Mouse (Mus musculus) liver, embryonic 16.5 days (tissue): ENCODE data around the gene Sec14l1. TPM values are rescaled to one million over a fixed set of nuclear protein-coding genes. Genes with fewer than 3 reads are reported as not detected.

Experiments
- ATAC-seq: fragments of 200-750 bp; cut with Nextera tagmentation; 2 replicates; pipeline ENCODE4 v1.8.0; 2017; ENCODE audit warnings: low read depth, mild to moderate bottlenecking, moderate number of reproducible peaks, moderate library complexity
- H3K27ac ChIP-seq: fragments of 300-500 bp; sonication (generic); 2 replicates; pipeline ENCODE4 v1.5.1; 2014; ENCODE audit warnings: mild to moderate bottlenecking, low read length
- H3K27me3 ChIP-seq: fragments of 300-500 bp; sonication (generic); 2 replicates; pipeline ENCODE4 v1.6.1; 2014; ENCODE audit warnings: low read depth, low read length, mixed read lengths; ENCODE audit not compliant: control insufficient read depth, insufficient read depth
- H3K36me3 ChIP-seq: fragments of 300-500 bp; sonication (generic); 2 replicates; pipeline ENCODE4 v1.6.1; 2014; ENCODE audit warnings: mild to moderate bottlenecking; ENCODE audit not compliant: control insufficient read depth, insufficient read depth
- H3K4me1 ChIP-seq: fragments of 300-500 bp; sonication (generic); 2 replicates; pipeline ENCODE4 v1.6.1; 2014; ENCODE audit warnings: low read depth, low read length, mixed read lengths; ENCODE audit not compliant: control insufficient read depth
- H3K4me2 ChIP-seq: fragments of 300-500 bp; sonication (generic); 2 replicates; pipeline ENCODE4 v1.6.1; 2014; ENCODE audit warnings: low read depth, low read length, mixed read lengths
- H3K4me3 ChIP-seq: fragments of 300-500 bp; sonication (generic); 2 replicates; pipeline ENCODE4 v1.5.1; 2014; ENCODE audit warnings: low read depth, mild to moderate bottlenecking, low read length
- H3K9ac ChIP-seq: fragments of 300-500 bp; sonication (generic); 2 replicates; pipeline ENCODE4 v1.6.1; 2014; ENCODE audit warnings: low read depth, low read length
- H3K9me3 ChIP-seq: fragments of 300-500 bp; sonication (generic); replicated peaks from 2 replicates; pipeline ENCODE4 v1.6.1; 2016; ENCODE audit warnings: low read length; ENCODE audit not compliant: control insufficient read depth
- WGBS: fragments of 180-500 bp; shearing (Covaris S2); extraction: QIAGEN DNeasy Blood & Tissue Kit; methylation state at CpG from one replicate; pipeline ENCODE4 v1.1.7; 2014; ENCODE audit not compliant: insufficient replicate concordance; 5-methylcytosine and 5-hydroxymethylcytosine counted together
- polyA plus RNA-seq: library from polyadenylated mRNA; unstranded; fragments of >200 nt; fragmentation: Nextera tagmentation; extraction: Ambion mirVana; gene quantifications from 2 replicates; pipeline ENCODE4 v1.2.1, GENCODE M21; 2015

Gene Sec14l1
- polyA plus RNA-seq, 1 experiment from 2014 or later: 19.3 TPM

DNA sequence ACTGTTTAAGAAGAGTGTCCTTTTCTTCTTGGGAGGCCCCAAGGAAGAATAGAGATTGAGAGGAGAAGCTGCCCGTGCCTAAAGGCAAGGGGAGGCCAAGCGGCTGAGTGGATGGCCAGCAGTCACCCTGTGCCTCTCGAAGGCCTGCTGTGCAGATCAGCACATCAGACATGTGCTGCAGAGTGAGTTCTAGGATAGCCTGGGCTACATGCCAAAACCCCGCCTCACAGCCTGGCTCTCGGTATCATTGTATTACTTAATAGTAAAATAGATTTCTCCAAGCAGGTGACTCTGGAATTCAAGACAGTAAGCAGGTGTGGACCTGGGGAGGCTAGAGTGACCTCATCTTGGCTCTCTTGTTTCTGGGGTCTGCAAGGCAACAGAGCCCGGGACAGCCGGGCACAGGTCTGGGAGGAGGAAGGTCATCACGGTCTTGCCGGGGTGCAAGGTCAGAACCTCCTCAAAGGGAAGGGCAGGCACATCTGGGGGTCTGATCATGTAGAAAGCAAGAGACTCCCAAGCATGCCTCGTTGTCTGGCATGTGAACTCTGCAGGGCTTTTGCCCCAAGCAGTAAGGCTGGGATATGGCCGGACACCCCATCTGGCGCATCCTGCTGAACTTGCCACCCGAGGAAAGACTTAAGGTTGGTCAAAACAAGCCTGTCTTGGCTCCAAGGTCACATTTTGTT lies 44.4 kb downstream of the Sec14l1 start:
- Histone ChIP-seq H3K36me3 (peaks cover 9% of the 10 kb centered on the region), H3K4me2 (no peak overlapping the region), H3K27ac (no peak overlapping the region), H3K4me3 (no peak overlapping the region), H3K9me3 (no peaks in the 10 kb centered on the region), H3K27me3 (no peaks in the 10 kb centered on the region), H3K9ac (no peak overlapping the region), H3K4me1 (no peaks in the 10 kb centered on the region)
- ATAC-seq: no peak
- WGBS: 82% methylated on average over 13 of the region's 13 CpGs

DNA sequence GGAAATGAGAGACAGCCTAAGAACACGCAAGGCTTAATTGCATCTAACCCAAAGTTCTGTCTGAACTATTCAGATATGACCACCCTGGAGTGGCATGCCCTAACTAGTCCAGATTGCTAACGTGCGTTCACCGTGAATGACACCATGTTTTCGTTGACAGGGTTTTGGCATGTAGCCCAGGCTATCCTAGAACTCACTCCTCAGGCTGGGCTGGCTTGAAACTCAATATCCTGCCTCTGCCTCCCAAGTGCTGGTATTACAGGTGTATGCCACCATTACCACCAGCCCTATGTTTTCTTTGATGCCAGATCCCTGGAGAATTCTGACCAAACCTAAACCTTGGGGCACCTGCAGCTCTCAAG lies 45.0 kb downstream of the Sec14l1 start:
- Histone ChIP-seq H3K9me3 (no peaks in the 10 kb centered on the region), H3K4me3 (no peak overlapping the region), H3K27me3 (no peaks in the 10 kb centered on the region), H3K4me2 (no peak overlapping the region), H3K9ac (no peak overlapping the region), H3K27ac (no peak overlapping the region), H3K36me3 (peaks cover 9% of the 10 kb centered on the region), H3K4me1 (no peaks in the 10 kb centered on the region)
- 84% methylated on average over 5 of the region's 5 CpGs for WGBS
- no peak for ATAC-seq

DNA sequence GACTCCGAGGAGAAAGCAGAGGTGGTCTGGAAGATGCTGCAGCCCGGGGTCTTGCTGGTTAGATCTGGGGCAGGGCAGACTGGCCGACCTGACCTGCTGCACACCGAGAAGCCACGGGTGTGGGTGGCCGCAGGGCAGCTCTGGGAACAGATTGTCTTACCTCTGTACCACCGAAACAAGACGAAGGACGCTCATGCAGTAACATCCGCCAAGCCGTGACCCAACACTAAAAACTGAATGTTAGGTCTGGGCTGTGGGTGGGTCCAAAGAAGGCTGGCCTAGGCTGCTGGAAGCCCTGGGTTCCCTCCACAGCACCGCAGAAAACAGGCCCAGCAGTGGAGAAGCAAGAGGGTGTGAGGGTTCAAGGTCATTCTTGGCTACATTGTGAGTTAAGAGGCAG lies 45.8 kb downstream of the Sec14l1 start:
- Histone ChIP-seq H3K4me1 (no peaks in the 10 kb centered on the region), H3K9ac (no peak overlapping the region), H3K9me3 (no peaks in the 10 kb centered on the region), H3K4me3 (no peak overlapping the region), H3K4me2 (no peak overlapping the region), H3K27ac (no peak overlapping the region), H3K36me3 (peaks cover 9% of the 10 kb centered on the region), H3K27me3 (no peaks in the 10 kb centered on the region)
- WGBS: 78% methylated on average over 12 of the region's 12 CpGs
- ATAC-seq: no peak

DNA sequence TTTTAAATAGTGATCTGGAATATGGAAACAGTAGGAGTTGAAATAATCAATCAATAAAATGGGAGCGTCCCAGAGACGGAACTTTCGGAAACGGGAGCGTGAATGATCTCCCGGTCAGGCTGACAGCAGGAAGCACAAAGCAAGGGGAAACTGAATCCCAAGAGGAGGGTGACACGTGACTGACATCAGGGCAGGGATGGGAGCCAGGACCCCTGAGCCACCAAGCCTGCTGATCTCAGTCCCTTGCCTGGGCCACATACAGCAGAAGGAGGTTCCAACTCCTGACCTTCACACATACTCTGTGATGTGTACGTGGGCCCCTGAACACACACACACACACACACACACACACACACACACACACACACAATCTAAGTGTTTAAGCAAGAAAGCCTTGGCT lies 46.6 kb downstream of the Sec14l1 start:
- Histone ChIP-seq H3K9me3 (no peaks in the 10 kb centered on the region), H3K4me1 (no peaks in the 10 kb centered on the region), H3K27ac (no peak overlapping the region), H3K4me3 (no peak overlapping the region), H3K4me2 (no peak overlapping the region), H3K36me3 (peaks cover 3% of the 10 kb centered on the region), H3K27me3 (no peaks in the 10 kb centered on the region), H3K9ac (no peak overlapping the region)
- 70% methylated on average over 8 of the region's 8 CpGs for WGBS
- ATAC-seq: no peak

DNA sequence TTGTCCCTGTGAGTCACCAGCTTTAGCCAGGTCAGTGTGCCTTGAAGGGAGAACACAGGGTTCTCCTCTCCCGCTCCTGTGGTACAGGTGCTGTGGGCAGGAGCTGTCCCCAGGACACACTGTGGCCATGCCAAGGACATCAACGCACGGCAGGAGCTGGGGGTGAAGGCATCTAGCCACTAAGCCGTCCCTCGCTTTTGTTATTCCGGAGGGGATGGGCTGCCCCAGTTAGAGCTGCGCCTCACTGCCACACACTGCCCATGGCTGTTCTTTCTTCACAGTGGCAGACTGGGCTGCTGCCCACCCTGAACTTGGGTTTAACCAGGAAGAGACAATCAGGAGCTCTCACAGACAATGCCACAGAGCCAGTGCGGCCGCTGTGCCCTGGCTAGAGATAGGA lies 48.1 kb downstream of the Sec14l1 start:
- H3K27ac ChIP-seq: no peak overlapping the region
- H3K9ac ChIP-seq: no peak overlapping the region
- H3K9me3 ChIP-seq: no peaks in the 10 kb centered on the region
- 76% methylated on average over 9 of the region's 9 CpGs for WGBS
- H3K27me3 ChIP-seq: no peaks in the 10 kb centered on the region
- H3K4me3 ChIP-seq: no peak overlapping the region
- H3K4me1 ChIP-seq: no peaks in the 10 kb centered on the region
- H3K4me2 ChIP-seq: no peak overlapping the region
- no peaks in the 10 kb centered on the region; the same call in 1 of the 2 replicates for H3K36me3 ChIP-seq
- no peak for ATAC-seq

DNA sequence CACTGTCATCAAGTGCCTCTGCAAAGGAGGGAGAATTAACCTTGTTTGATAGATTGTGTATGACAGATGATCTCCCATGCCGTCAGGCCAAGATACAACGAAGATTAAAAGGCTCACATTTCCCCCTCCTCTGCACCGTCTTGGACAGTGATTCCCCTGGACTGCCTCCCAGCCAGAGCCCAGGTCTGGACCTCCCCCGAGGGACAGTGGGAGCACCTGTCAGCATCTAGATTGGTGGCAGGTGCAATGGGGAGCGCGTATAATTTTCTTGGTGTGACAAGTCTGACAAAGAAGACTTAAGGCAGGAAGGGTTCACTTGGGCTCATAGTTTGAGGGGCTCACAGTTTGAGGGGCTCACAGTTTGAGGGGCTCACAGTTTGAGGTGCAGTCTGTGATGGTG lies 48.8 kb downstream of the Sec14l1 start:
- Histone ChIP-seq H3K9ac (no peak overlapping the region), H3K36me3 (no peaks in the 10 kb centered on the region; the same call in 1 of the 2 replicates), H3K27ac (no peak overlapping the region), H3K4me3 (no peak overlapping the region), H3K4me2 (no peak overlapping the region), H3K4me1 (no peaks in the 10 kb centered on the region), H3K9me3 (no peaks in the 10 kb centered on the region), H3K27me3 (no peaks in the 10 kb centered on the region)
- ATAC-seq: no peak
- WGBS: 81% methylated on average over 6 of the region's 6 CpGs

DNA sequence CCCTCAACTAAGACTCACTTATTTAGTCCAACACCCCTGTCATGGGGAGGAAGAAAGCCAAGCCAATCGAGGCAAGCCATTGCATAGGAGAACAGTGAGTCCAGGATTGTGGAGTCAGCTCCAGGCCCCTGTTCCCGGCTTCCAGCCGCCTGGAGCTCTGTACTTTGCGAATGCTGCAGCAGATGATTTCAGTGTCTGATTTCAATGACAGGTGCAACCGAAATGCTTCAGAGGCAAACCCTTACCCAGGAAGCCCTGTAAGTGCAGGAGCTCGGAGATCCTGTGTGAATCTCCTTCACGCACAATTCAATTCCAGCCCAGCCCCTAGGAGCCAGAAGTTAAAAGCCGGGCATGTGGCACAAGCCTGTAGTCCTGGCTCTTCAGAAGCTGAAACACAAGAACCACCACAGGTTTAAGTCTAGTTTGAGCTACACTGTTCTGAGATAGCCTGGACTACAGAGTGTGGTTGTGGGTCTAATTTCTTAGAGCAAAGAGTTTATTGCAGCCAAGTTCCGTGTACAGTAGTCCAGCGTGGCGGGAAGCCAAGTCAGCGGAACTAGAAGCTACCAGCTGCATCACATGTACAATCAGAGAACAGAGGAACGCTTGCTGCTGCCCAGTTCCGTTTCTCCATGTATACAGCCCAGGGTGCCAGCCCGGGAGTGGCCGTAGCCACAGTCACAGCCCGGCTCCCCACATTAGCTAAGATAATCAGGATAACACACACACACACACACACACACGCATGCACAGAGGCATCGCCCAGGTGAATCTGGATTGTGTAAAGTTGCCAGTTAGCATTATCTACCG lies 53.5 kb downstream of the Sec14l1 start:
- Histone ChIP-seq H3K4me1 (no peaks in the 10 kb centered on the region), H3K9me3 (no peaks in the 10 kb centered on the region), H3K27me3 (no peaks in the 10 kb centered on the region), H3K36me3 (no peaks in the 10 kb centered on the region), H3K4me3 (no peak overlapping the region), H3K4me2 (no peak overlapping the region), H3K27ac (no peak overlapping the region), H3K9ac (no peak overlapping the region)
- 71% methylated on average over 20 of the region's 20 CpGs for WGBS
- ATAC-seq: 0 out of 2 replicates have a peak, but pooled peaks have one; percentile 7

DNA sequence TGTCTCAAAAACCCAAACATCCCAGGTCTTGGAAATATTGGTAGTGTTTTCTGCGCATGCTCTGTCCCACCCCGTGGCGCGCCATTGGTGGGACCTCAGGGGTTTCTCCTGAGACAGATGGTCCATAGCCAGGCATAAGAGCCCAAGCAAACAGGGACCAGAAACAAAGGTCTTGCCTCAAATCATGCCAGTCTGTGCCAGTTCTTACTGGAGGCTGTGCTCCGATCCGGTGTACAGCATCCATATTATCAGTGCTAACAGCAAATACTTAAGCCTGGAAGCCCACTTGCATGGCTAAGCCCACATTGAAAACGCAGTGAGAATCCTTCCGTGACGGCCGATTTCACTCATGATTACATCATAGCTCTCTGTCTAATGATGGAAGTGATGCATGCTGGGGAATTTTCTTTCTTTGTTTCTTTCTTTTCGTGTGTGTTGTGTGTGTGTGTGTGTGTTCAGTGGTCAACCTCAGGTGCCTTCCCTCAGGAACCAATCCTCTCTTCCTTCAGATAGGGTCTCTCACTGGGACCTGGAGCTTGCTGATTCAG lies 54.2 kb downstream of the Sec14l1 start:
- H3K4me3 ChIP-seq: no peak overlapping the region
- no peaks in the 10 kb centered on the region for H3K27me3 ChIP-seq
- no peaks in the 10 kb centered on the region for H3K36me3 ChIP-seq
- H3K4me1 ChIP-seq: no peaks in the 10 kb centered on the region
- no peak overlapping the region for H3K27ac ChIP-seq
- no peak overlapping the region for H3K4me2 ChIP-seq
- 75% methylated on average over 11 of the region's 11 CpGs for WGBS
- no peak for ATAC-seq
- H3K9me3 ChIP-seq: no peaks in the 10 kb centered on the region
- no peak overlapping the region for H3K9ac ChIP-seq
